Mouse (Mus musculus) adipocyte (in vitro differentiated cells): ENCODE data around the gene Car15.

Experiments
- DNase-seq: peaks from one replicate; pipeline ENCODE4 v3.0.0-alpha.2; 2016; ENCODE audit warnings: low spot score

The Car15 gene

GRCm38 (mm10) chr16:17801777-17802455 lies 36.2 kb downstream of the Car15 start:
- DNase-seq, result no peak

- no peak for DNase-seq
Measured at GRCm38 (mm10) chr16:17799584-17799983, 38.6 kb downstream of the Car15 start.

GRCm38 (mm10) chr16:17798321-17799180 lies 39.6 kb downstream of the Car15 start:
- peak; percentile 48 for DNase-seq

- peak; percentile 50 for DNase-seq
Measured at GRCm38 (mm10) chr16:17797812-17798311, 40.3 kb downstream of the Car15 start.

- peak; percentile 44 for DNase-seq
Measured at GRCm38 (mm10) chr16:17796971-17797811, 41.0 kb downstream of the Car15 start, which contains the start of gene Scarf2. Gene Scarf2 (plus strand): TSS chr16:17797282.

GRCm38 (mm10) chr16:17796519-17796918 lies 41.6 kb downstream of the Car15 start:
- no peak for DNase-seq

- DNase-seq, result peak; percentile 49
Measured at GRCm38 (mm10) chr16:17795643-17796042, 42.5 kb downstream of the Car15 start.

GRCm38 (mm10) chr16:17794047-17794446 lies 44.1 kb downstream of the Car15 start:
- no peak for DNase-seq

GRCm38 (mm10) chr16:17792728-17793127 lies 45.4 kb downstream of the Car15 start:
- DNase-seq, result no peak

- DNase-seq, result peak; percentile 33
Measured at GRCm38 (mm10) chr16:17785337-17785736, 52.8 kb downstream of the Car15 start.
